Mouse (Mus musculus): ENCODE measurements at regions not wholly inside any gene's neighbourhood (a gene's known extent, or its start where the extent isn't known, plus 50 kb on each side); places are given as distances from the start of the nearest gene placed in this dataset.

DNA sequence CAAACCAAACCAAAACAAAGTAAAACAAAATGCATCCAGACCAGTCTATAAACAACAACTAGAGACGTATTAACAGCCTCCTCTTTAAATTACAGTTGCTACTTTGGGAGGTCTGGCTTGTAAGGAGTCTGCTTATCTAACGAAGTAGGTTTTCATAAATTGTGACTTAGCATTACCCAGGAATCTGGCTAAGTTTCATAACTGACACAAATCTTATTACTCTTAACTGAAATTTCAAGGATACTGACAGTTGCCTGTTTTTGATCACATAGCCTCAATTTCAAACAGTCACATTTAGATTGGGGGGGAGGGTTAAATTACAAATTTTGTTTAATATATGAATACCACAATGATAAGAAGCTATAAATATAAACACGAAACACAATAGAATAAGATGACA is 2097.5 kb downstream of the 9330182O14Rik start:
- no peaks in the 10 kb centered on the region for H3K36me3 ChIP-seq
- no peak for ATAC-seq (ENCODE audit: extremely low read depth, insufficient number of reproducible peaks, low FRiP score, low TSS enrichment)
- no peak overlapping the region for H3K27ac ChIP-seq (replicated peaks)
- 76% methylated on average over 3 of the region's 3 CpGs for WGBS
- H3K4me1 ChIP-seq, result no peaks in the 10 kb centered on the region
- peaks cover 13% of the 10 kb centered on the region for H3K9me3 ChIP-seq
- H3K4me2 ChIP-seq, result no peak overlapping the region
- H3K4me3 ChIP-seq, result no peak overlapping the region
- H3K9ac ChIP-seq, result no peak overlapping the region
- no peaks in the 10 kb centered on the region for H3K27me3 ChIP-seq (replicated peaks)

DNA sequence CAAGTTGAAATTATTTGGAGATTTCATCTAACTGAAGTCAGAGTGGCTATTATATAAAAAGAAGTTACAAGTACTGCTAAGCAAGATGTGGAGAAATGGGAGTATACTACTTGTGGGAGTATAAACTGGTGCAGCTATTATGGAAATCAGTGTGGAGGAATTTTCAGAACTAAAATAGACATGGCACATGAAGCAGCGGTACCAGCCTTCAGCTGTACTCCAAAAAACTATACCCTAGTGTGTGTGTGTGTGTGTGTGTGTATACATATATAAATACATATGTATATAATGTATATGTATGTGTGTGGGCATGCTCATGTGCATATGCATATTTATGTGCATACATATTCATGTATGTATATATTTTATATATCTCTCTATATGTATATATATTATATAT is 2112.6 kb downstream of the 9330182O14Rik start:
- Histone ChIP-seq H3K4me2 (no peak overlapping the region), H3K4me1 (no peaks in the 10 kb centered on the region), H3K36me3 (no peaks in the 10 kb centered on the region), H3K9me3 (peaks cover 9% of the 10 kb centered on the region; the same call in 1 of the 2 replicates), H3K4me3 (no peak overlapping the region), H3K27ac (replicated peaks) (no peak overlapping the region), H3K27me3 (replicated peaks) (no peaks in the 10 kb centered on the region), H3K9ac (no peak overlapping the region)
- 52% methylated on average over 1 of the region's 1 CpGs for WGBS
- ATAC-seq (ENCODE audit: extremely low read depth, insufficient number of reproducible peaks, low FRiP score, low TSS enrichment), result no peak

DNA sequence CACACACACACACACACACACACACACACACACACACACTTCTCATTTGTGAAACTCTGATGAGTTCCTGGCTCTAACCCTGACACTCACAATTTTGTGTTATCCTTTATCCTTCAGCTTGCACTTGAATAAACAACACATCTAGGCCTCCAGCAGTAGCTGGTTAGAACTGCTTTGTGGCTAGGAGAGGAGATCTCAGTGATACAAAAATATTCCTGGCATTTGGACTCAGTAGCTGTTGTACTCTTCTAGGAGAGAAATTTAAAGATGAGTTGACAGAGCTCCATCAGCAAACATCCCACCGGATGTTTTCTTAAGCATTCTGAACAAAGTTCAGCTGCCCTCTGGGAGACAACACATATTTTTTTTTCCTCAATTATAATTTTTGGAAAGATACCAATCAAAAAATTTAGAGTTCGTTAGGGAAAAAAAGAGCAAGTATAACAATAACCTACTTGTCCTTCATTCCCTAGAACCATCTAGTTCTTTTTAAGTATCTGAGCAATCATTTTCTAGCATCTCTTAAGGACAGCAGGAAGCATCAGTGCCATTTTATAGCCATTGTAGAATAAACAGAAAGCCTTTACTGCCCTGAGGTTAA is 2118.7 kb downstream of the 9330182O14Rik start:
- no peaks in the 10 kb centered on the region for H3K27me3 ChIP-seq (replicated peaks)
- H3K4me3 ChIP-seq, result no peak overlapping the region
- H3K36me3 ChIP-seq, result no peaks in the 10 kb centered on the region
- 0 out of 2 replicates have a peak, but pooled peaks cover 10% of the 10 kb centered on the region for H3K4me1 ChIP-seq
- no peak overlapping the region for H3K27ac ChIP-seq (replicated peaks)
- no peak overlapping the region for H3K4me2 ChIP-seq
- 54% methylated on average over 2 of the region's 2 CpGs for WGBS
- no peak overlapping the region for H3K9ac ChIP-seq
- ATAC-seq (ENCODE audit: extremely low read depth, insufficient number of reproducible peaks, low FRiP score, low TSS enrichment), result no peak
- H3K9me3 ChIP-seq, result no peaks in the 10 kb centered on the region

DNA sequence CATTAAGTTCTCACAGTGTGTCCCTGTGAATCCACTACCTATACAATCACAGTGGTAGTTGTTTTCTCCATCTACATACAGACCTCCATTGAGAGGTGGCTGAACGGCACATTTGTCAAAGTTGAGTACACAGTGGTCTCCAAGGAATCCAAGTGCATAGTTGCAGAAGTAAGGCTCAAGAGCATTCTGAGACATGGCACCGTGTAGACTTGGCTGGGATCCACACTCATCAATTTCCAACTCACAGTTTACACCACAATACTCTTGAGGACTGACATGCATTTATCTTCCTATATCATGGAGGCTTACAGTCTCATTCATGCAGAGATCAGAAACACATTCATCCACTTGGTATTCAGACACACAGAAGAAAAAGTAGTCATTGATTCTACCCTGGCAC is 2122.2 kb downstream of the 9330182O14Rik start:
- Histone ChIP-seq H3K4me2 (no peak overlapping the region), H3K27ac (replicated peaks) (no peak overlapping the region), H3K27me3 (replicated peaks) (no peaks in the 10 kb centered on the region), H3K4me1 (0 out of 2 replicates have a peak, but pooled peaks cover 10% of the 10 kb centered on the region), H3K4me3 (no peak overlapping the region), H3K9ac (no peak overlapping the region), H3K9me3 (0 out of 2 replicates have a peak, but pooled peaks cover 5% of the 10 kb centered on the region), H3K36me3 (no peaks in the 10 kb centered on the region)
- ATAC-seq (ENCODE audit: extremely low read depth, insufficient number of reproducible peaks, low FRiP score, low TSS enrichment), result no peak
- WGBS, result 78% methylated on average over 2 of the region's 2 CpGs

- Histone ChIP-seq H3K4me2 (no peak overlapping the region), H3K4me3 (no peak overlapping the region), H3K9me3 (no peaks in the 10 kb centered on the region), H3K4me1 (no peaks in the 10 kb centered on the region), H3K27ac (replicated peaks) (no peak overlapping the region), H3K36me3 (no peaks in the 10 kb centered on the region), H3K27me3 (replicated peaks) (no peaks in the 10 kb centered on the region), H3K9ac (no peak overlapping the region)
- no peak for ATAC-seq (ENCODE audit: extremely low read depth, insufficient number of reproducible peaks, low FRiP score, low TSS enrichment)
- 36% methylated on average over 1 of the region's 1 CpGs for WGBS
Observed at GRCm38 (mm10) chr15:42275117-42275516, 2141.0 kb downstream of the 9330182O14Rik start.

GRCm38 (mm10) chr15:42277247-42277646 is 2143.1 kb downstream of the 9330182O14Rik start:
- 41% methylated on average over 2 of the region's 2 CpGs for WGBS
- Histone ChIP-seq H3K9me3 (no peaks in the 10 kb centered on the region), H3K27me3 (replicated peaks) (no peaks in the 10 kb centered on the region), H3K9ac (no peak overlapping the region), H3K27ac (replicated peaks) (no peak overlapping the region), H3K4me1 (no peaks in the 10 kb centered on the region), H3K4me2 (no peak overlapping the region), H3K36me3 (no peaks in the 10 kb centered on the region), H3K4me3 (no peak overlapping the region)
- ATAC-seq (ENCODE audit: extremely low read depth, insufficient number of reproducible peaks, low FRiP score, low TSS enrichment), result no peak

GRCm38 (mm10) chr15:42280810-42281209 is 2146.6 kb downstream of the 9330182O14Rik start:
- Histone ChIP-seq H3K4me1 (no peaks in the 10 kb centered on the region), H3K27me3 (replicated peaks) (no peaks in the 10 kb centered on the region), H3K36me3 (no peaks in the 10 kb centered on the region), H3K4me3 (no peak overlapping the region), H3K9ac (no peak overlapping the region), H3K27ac (replicated peaks) (no peak overlapping the region), H3K9me3 (no peaks in the 10 kb centered on the region), H3K4me2 (no peak overlapping the region)
- WGBS, result 79% methylated on average over 3 of the region's 3 CpGs
- no peak for ATAC-seq (ENCODE audit: extremely low read depth, insufficient number of reproducible peaks, low FRiP score, low TSS enrichment)

GRCm38 (mm10) chr15:42296406-42296805 is 2162.2 kb downstream of the 9330182O14Rik start:
- Histone ChIP-seq H3K4me1 (no peaks in the 10 kb centered on the region), H3K4me3 (no peak overlapping the region), H3K9ac (no peak overlapping the region), H3K27me3 (replicated peaks) (no peaks in the 10 kb centered on the region), H3K4me2 (no peak overlapping the region), H3K27ac (replicated peaks) (no peak overlapping the region), H3K9me3 (no peaks in the 10 kb centered on the region), H3K36me3 (no peaks in the 10 kb centered on the region)
- 15% methylated on average over 4 of the region's 4 CpGs for WGBS
- no peak for ATAC-seq (ENCODE audit: extremely low read depth, insufficient number of reproducible peaks, low FRiP score, low TSS enrichment)

- Histone ChIP-seq H3K4me1 (no peaks in the 10 kb centered on the region), H3K36me3 (no peaks in the 10 kb centered on the region), H3K9ac (no peak overlapping the region), H3K27me3 (replicated peaks) (no peaks in the 10 kb centered on the region), H3K9me3 (no peaks in the 10 kb centered on the region), H3K4me2 (no peak overlapping the region), H3K4me3 (no peak overlapping the region), H3K27ac (replicated peaks) (no peak overlapping the region)
- no peak for ATAC-seq (ENCODE audit: extremely low read depth, insufficient number of reproducible peaks, low FRiP score, low TSS enrichment)
Observed at GRCm38 (mm10) chr15:42297430-42297829, 2163.3 kb downstream of the 9330182O14Rik start.

GRCm38 (mm10) chr15:42301956-42302355 is 2167.8 kb downstream of the 9330182O14Rik start:
- H3K36me3 ChIP-seq, result no peaks in the 10 kb centered on the region
- H3K27me3 ChIP-seq (replicated peaks), result no peaks in the 10 kb centered on the region
- no peak overlapping the region for H3K27ac ChIP-seq (replicated peaks)
- no peaks in the 10 kb centered on the region for H3K9me3 ChIP-seq
- ATAC-seq (ENCODE audit: extremely low read depth, insufficient number of reproducible peaks, low FRiP score, low TSS enrichment), result no peak
- H3K4me2 ChIP-seq, result no peak overlapping the region
- H3K4me1 ChIP-seq, result no peaks in the 10 kb centered on the region
- no peak overlapping the region for H3K9ac ChIP-seq
- WGBS, result 82% methylated on average over 1 of the region's 1 CpGs
- H3K4me3 ChIP-seq, result no peak overlapping the region

DNA sequence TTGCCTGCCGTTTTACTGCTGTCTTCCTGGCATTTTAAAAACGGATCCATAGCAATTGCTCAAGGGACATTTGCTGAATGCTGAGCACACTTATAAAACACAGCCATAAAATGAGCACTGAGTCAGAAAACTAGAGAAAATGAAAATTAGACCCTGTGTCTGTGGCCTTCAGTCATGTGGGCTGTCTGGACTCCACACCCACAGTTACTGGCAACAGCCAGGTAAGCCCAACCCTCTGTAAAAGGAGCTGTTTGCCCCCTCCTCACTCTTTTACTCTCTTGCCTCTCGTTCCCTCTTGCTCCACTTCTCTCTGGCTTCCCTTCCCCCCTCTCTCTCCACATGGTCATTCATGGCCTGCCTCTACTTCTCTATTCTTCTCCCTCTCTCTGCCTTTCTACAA is 2169.9 kb downstream of the 9330182O14Rik start:
- H3K4me1 ChIP-seq, result no peaks in the 10 kb centered on the region
- no peaks in the 10 kb centered on the region for H3K27me3 ChIP-seq (replicated peaks)
- no peak overlapping the region for H3K4me2 ChIP-seq
- WGBS, result 68% methylated on average over 3 of the region's 3 CpGs
- no peak for ATAC-seq (ENCODE audit: extremely low read depth, insufficient number of reproducible peaks, low FRiP score, low TSS enrichment)
- H3K36me3 ChIP-seq, result no peaks in the 10 kb centered on the region
- no peak overlapping the region for H3K4me3 ChIP-seq
- no peak overlapping the region for H3K9ac ChIP-seq
- no peaks in the 10 kb centered on the region for H3K9me3 ChIP-seq
- no peak overlapping the region for H3K27ac ChIP-seq (replicated peaks)

DNA sequence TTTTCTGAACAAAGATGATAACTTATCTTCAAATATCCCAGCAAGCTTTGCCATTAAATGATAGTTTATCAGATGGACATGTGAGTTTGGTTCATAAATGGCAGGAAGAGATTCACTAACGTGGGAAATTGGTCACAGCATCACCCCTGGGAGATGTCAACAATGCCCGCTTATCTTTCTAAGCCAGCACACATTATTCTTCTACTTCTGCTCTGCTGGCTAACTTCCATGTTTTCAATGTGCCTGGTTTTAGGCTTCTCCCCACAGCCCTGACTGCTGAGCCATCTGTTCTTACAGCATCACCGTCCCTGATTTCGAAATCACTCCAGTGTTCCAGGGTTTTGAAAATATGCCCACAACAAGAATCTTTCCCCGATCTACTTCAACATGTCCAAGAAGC is 2175.4 kb downstream of the 9330182O14Rik start:
- H3K27me3 ChIP-seq (replicated peaks), result no peaks in the 10 kb centered on the region
- no peaks in the 10 kb centered on the region for H3K9me3 ChIP-seq
- no peak overlapping the region for H3K4me3 ChIP-seq
- no peak for ATAC-seq (ENCODE audit: extremely low read depth, insufficient number of reproducible peaks, low FRiP score, low TSS enrichment)
- no peaks in the 10 kb centered on the region for H3K36me3 ChIP-seq
- no peak overlapping the region for H3K9ac ChIP-seq
- WGBS, result 47% methylated on average over 5 of the region's 5 CpGs
- H3K4me1 ChIP-seq, result peaks cover 18% of the 10 kb centered on the region
- H3K4me2 ChIP-seq, result no peak overlapping the region
- H3K27ac ChIP-seq (replicated peaks), result no peak overlapping the region
